Mouse (Mus musculus) liver, adult 2 months (tissue): Measurements from ENCODE around the gene Taar7f. TPM values are rescaled to one million over a fixed set of nuclear protein-coding genes. Genes with fewer than 3 reads are reported as not detected.

Experiments
- DNase-seq: peaks from one replicate; pipeline ENCODE4 v3.0.0-alpha.2; 2011; ENCODE audit warnings: low read depth, low spot score; ENCODE audit errors: extremely low read depth
- H3K27ac ChIP-seq: fragments of 200-500 bp; replicated peaks from 2 replicates; pipeline ENCODE4 v1.5.1; 2012; ENCODE audit warnings: low read depth, mild to moderate bottlenecking, control low read depth, inconsistent platforms, low read length; ENCODE audit not compliant: insufficient read depth
- H3K27me3 ChIP-seq: fragments of 200-500 bp; 2 replicates; pipeline ENCODE4 v1.6.1; 2012; ENCODE audit warnings: mild to moderate bottlenecking, moderate library complexity, low read length, inconsistent platforms; ENCODE audit not compliant: control insufficient read depth, insufficient read depth
- H3K36me3 ChIP-seq: fragments of 200-500 bp; 2 replicates; pipeline ENCODE4 v1.6.1; 2012; ENCODE audit warnings: low read length, inconsistent platforms; ENCODE audit not compliant: control insufficient read depth, insufficient read depth
- H3K4me1 ChIP-seq: fragments of 200-500 bp; 2 replicates; pipeline ENCODE4 v1.6.1; 2011; ENCODE audit warnings: low read length; ENCODE audit not compliant: control insufficient read depth, insufficient read depth
- H3K4me3 ChIP-seq: fragments of 200-500 bp; 2 replicates; pipeline ENCODE4 v1.5.1; 2011; ENCODE audit warnings: low read depth, mild to moderate bottlenecking, control low read depth, low read length, moderate library complexity; ENCODE audit not compliant: insufficient read depth
- H3K79me2 ChIP-seq: fragments of 200-500 bp; 2 replicates; pipeline ENCODE4 v1.6.1; 2012; ENCODE audit warnings: inconsistent platforms, mild to moderate bottlenecking, low read length, moderate library complexity; ENCODE audit not compliant: control insufficient read depth, insufficient read depth
- H3K9ac ChIP-seq: fragments of 200-500 bp; 2 replicates; pipeline ENCODE4 v1.6.1; 2012; ENCODE audit warnings: low read depth, mild to moderate bottlenecking, control low read depth, inconsistent platforms, low read length
- CTCF ChIP-seq: fragments of 200-500 bp; IDR thresholded peaks from 2 replicates; pipeline ENCODE4 v1.5.1; 2011; ENCODE audit warnings: low read depth, low read length, control low read depth
- POLR2A ChIP-seq: fragments of 200-500 bp; IDR thresholded peaks from 2 replicates; pipeline ENCODE4 v1.6.1; 2011; ENCODE audit warnings: low read length, control low read depth; ENCODE audit not compliant: insufficient read depth; ENCODE audit errors: extremely low read depth
- WGBS: fragments of 180-500 bp; shearing (Covaris S2); methylation state at CpG from one replicate; pipeline ENCODE4 v1.1.7; 2018; 5-methylcytosine and 5-hydroxymethylcytosine counted together
- polyA plus RNA-seq: library from polyadenylated mRNA; depleted of rRNA; stranded (reverse); fragments of >200 nt; gene quantifications from 2 replicates; pipeline ENCODE4 v1.2.3, GENCODE M21; 2012; rRNA removed
- total RNA-seq: library from RNA; depleted of rRNA; stranded (reverse); fragments of >200 nt; gene quantifications from 2 replicates; pipeline ENCODE4 v1.2.3, GENCODE M21; 2014; rRNA removed

Taar7f gene
- total RNA-seq (not detected in 2 replicates), polyA plus RNA-seq (not detected in 2 replicates)

DNA sequence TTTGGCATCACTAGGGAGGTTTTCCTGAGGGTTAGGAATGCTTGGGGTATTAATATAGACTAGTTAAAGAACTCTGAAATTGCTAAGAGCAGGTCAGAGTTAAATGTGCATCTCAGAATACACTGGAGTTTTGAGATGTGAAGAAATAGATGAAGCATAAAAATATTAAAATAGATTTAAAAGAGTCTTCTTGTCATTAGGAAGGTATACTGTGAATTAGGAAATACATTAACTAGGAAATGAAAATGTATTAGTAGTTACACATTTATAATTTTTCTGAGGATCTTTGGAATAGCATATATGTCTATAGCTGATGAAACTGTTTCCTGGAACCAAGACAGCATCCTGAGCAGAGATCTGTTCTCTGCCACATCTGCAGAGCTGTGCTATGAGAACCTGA, at the start of gene Taar7f:
Gene Taar7f, plus strand, starts transcription at position 301 of the 400 bp plus-strand sequence.
- Histone ChIP-seq H3K9ac (no peak within 1 kb of the TSS), H3K27ac (no peak within 1 kb of the TSS), H3K4me1 (no peaks in the 10 kb centered on the region), H3K27me3 (no peaks in the 10 kb centered on the region), H3K36me3 (no peaks in the 10 kb centered on the region), H3K79me2 (no peaks in the 10 kb centered on the region), H3K4me3 (no peak within 1 kb of the TSS)
- no peak for TF ChIP-seq CTCF
- TF ChIP-seq POLR2A = no peak
- DNase-seq = no peak

GRCm38 (mm10) chr10:23999639-24000038, 49.7 kb upstream of the Taar7f start, which contains the start of gene Taar7b:
TSS of gene Taar7b (plus strand) at chr10:23999939.
- H3K27ac ChIP-seq = no peak within 1 kb of the TSS
- no peaks in the 10 kb centered on the region for H3K36me3 ChIP-seq
- H3K9ac ChIP-seq = no peak within 1 kb of the TSS
- TF ChIP-seq POLR2A (no peak), CTCF (no peak)
- no peak for DNase-seq
- no peaks in the 10 kb centered on the region for H3K27me3 ChIP-seq
- H3K4me3 ChIP-seq = no peak within 1 kb of the TSS
- H3K4me1 ChIP-seq = no peaks in the 10 kb centered on the region
- H3K79me2 ChIP-seq = no peaks in the 10 kb centered on the region
- 84% methylated on average over 1 of the region's 1 CpGs for WGBS

DNA sequence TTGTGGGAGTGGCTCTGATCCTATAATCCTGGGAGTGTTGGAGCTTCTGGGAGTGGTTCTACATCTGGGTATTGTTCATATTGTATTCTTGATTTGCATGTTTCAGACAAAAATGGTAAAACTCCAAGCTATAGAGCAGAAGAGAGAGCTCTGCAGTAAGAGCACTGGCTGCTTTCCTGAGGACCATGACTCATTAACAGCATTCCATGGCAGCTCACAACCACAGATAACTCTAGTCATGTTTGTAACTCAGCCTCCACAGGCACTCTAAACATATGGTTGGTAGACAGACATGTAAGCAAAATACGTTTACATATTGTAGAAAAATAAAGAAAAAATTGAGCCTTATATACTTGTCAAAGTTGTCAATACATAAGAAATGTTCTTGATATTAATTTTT, 42.9 kb upstream of the Taar7f start:
- H3K79me2 ChIP-seq = no peaks in the 10 kb centered on the region
- DNase-seq = no peak
- H3K4me1 ChIP-seq = no peaks in the 10 kb centered on the region
- H3K36me3 ChIP-seq = no peaks in the 10 kb centered on the region
- H3K9ac ChIP-seq = no peak overlapping the region
- no peak overlapping the region for H3K4me3 ChIP-seq
- H3K27me3 ChIP-seq = no peaks in the 10 kb centered on the region
- TF ChIP-seq CTCF (no peak), POLR2A (no peak)
- H3K27ac ChIP-seq = no peak overlapping the region
- 79% methylated on average over 1 of the region's 1 CpGs for WGBS

GRCm38 (mm10) chr10:24007034-24007433, 42.3 kb upstream of the Taar7f start:
- no peak overlapping the region for H3K27ac ChIP-seq
- H3K4me1 ChIP-seq = no peaks in the 10 kb centered on the region
- no peak for DNase-seq
- no peaks in the 10 kb centered on the region for H3K27me3 ChIP-seq
- TF ChIP-seq POLR2A (no peak), CTCF (no peak)
- no peak overlapping the region for H3K4me3 ChIP-seq
- WGBS = 56% methylated on average over 2 of the region's 2 CpGs
- no peaks in the 10 kb centered on the region for H3K36me3 ChIP-seq
- no peak overlapping the region for H3K9ac ChIP-seq
- no peaks in the 10 kb centered on the region for H3K79me2 ChIP-seq

DNA sequence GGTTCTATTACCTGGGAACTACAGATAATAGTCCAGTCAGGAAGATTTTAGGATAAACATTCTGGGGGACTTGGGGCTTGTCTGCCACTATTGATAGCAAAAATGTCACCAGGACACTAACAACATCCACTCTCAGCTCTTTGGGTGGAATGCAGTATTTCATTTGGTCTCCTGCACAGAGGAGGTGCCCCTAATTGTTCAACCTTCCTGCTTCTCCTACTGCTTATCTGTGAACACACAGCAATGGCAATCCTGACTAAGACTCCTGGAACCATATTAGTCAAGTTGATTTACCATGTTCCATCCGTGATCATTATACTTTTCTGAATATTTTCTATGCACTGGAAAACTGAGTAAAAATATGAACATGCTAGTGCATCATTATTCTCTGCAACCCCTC, 41.2 kb upstream of the Taar7f start:
- 89% methylated on average over 1 of the region's 1 CpGs for WGBS
- no peaks in the 10 kb centered on the region for H3K36me3 ChIP-seq
- no peak for DNase-seq
- no peak overlapping the region for H3K27ac ChIP-seq
- TF ChIP-seq POLR2A (no peak), CTCF (no peak)
- no peaks in the 10 kb centered on the region for H3K27me3 ChIP-seq
- no peak overlapping the region for H3K4me3 ChIP-seq
- H3K79me2 ChIP-seq = no peaks in the 10 kb centered on the region
- no peaks in the 10 kb centered on the region for H3K4me1 ChIP-seq
- no peak overlapping the region for H3K9ac ChIP-seq

DNA sequence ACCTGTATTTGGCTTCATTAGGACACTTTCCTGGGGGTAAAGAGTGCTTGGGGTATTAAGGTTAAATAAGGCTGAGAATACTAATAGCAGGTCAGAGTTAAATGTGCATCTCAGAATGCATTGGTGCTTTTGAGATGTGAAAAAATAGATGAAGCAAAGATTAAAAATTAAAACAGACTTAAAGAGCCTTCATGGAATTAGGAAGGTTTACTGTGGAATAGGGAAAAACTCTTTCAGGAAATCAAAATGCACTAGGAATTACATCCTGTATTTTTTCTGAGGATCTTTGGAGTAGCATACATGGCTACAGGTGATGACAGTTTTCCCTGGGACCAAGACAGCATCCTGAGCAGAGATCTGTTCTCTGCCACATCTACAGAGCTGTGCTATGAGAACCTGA, 22.4 kb upstream of the Taar7f start, which contains the start of gene Taar7d:
Gene Taar7d, plus strand, starts transcription at position 301 of the 400 bp plus-strand sequence.
- H3K27ac ChIP-seq = no peak within 1 kb of the TSS
- H3K79me2 ChIP-seq = no peaks in the 10 kb centered on the region
- H3K27me3 ChIP-seq = no peaks in the 10 kb centered on the region
- no peak for DNase-seq
- H3K4me3 ChIP-seq = no peak within 1 kb of the TSS
- no peaks in the 10 kb centered on the region for H3K36me3 ChIP-seq
- no peaks in the 10 kb centered on the region for H3K4me1 ChIP-seq
- TF ChIP-seq POLR2A (no peak), CTCF (no peak)
- no peak within 1 kb of the TSS for H3K9ac ChIP-seq
